Mouse (Mus musculus): ENCODE data around the gene Meis1. TPM values are rescaled to one million over a fixed set of nuclear protein-coding genes. Genes with fewer than 3 reads are reported as not detected.

Gene Meis1
- total RNA-seq, 2 experiments from 2014 or later = 3.5 to 8.0 TPM

DNA sequence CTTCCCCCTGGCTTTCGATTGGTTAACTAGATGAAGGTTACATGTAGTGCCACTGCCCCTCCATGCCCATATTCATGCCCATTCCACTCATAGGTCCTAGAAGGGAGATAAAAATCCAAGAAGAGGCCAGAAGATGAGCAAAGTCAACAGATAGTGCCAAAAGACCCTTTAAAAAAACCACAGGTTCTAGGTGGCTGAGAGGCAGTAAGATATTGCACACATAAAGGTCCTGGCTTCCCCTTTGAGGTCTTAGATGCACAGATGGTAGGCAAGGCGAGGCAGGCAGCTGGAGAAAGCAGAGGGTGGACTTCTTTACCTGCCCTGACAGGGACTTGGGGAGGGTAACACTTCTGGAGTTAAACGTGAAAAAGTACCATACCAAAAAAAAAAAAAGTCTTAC is 134.8 kb downstream of the Meis1 start:
- no peak for ATAC-seq (replicated peaks; ENCODE audit: low FRiP score, poor library complexity, severe bottlenecking)

DNA sequence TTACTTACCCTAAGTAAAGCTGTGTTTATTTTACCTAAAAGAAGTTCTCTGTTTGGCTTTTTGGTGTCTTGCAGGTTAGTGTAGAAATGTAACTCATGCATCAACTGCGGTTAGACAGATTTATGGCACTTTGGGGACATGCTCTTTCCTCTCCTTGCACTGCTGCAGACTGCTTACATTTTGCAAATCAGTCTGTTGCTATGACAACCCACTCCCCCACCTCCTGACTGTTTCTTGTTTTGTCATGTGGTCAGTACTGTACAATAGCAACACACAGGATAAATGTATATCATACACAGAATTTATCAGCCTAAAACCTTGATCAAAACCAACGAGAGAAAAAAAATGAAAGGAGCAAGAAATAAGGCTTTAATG is 135.3 kb downstream of the Meis1 start:
- ATAC-seq (replicated peaks; ENCODE audit: low FRiP score, poor library complexity, severe bottlenecking) = no peak

DNA sequence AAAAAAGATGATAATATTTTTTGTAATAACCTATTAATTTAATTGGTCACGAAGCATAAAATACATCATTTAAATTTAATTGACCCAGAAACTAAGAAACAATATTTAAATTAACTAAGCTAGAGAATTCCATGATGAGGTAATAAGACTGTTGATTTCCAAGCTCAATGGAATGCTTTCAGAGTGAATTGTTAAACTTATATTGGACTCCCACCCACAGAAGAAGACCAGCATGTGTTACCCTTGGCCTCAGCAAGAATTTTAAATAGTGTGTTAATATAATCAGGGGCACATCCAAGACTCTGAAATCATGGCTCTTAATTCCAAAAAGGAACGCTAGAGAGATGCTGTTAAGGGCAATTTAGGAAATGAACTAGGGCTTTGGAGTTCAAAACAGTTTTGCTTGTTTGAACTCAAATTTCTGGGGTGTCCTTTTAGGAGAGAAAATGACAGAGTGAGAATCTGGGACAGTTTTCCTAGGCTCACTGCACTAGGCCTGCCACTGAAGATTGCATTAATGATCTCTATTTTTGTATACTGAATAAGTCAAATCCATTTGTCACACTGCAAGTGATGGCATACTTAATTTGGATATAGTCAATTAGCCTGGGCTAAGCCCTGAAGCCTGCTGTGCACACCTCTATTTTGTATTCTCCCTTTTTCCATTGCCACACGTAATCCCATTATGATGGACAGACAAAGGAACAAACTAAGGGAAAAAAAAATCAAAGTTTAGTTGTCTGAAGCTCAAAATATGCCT is 135.9 kb downstream of the Meis1 start:
- no peak for ATAC-seq (replicated peaks; ENCODE audit: low FRiP score, poor library complexity, severe bottlenecking)

DNA sequence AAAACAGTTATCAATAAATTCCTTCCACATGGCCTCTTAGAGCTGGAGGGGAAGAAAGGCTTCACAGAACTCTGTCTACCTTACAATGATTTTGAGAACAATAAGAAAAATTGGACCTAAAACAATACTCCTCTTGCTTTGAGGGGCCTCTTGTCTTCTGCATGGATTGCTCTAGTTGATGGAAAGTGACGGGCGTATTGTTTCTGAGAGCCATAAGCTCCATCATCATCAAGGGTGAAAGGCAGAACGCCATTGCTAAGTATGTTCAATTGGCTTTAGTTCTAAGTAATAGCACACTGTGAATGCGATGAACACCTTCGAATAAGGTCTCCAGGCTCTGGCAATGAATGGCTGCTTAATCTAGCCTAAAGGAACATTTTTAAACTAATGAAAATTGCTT is 136.5 kb downstream of the Meis1 start:
- ATAC-seq (replicated peaks; ENCODE audit: low FRiP score, poor library complexity, severe bottlenecking) = no peak

DNA sequence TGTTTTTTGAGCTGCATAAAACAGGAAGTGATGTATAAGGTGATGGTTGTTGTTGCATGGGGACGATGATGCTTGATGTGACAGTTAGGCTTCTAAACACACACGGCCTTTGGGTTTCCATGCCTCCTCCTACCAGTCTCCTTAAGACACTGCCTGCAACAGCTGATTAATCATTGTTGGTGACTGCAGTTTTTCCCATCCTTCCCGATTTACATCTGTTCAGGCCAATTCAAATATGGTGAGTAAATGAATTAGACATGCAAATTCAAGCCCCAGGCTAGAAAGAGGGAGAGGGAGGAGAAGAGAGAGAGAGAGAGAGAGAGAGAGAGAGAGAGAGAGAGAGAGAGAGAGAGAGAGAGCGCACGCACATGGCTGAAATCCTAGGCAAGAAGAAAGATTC is 138.0 kb downstream of the Meis1 start:
- ATAC-seq (replicated peaks; ENCODE audit: low FRiP score, poor library complexity, severe bottlenecking) = no peak

DNA sequence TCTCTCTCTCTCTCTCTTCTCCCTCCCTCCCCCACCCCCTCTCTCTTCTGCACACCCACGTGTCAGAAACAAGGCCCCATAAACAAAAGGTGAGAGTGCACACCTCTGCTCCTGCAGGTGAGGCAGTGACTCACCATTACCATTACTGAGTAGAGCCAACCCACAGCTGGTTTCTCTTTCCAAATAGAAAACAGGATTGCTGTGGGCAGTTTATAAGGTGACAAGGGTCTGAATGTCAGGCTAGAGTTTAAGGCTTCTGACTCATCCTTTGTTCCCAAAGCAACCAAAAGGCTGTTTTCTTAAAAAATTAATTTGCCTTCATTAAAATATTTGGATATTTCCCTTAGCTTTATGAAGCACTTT is 139.3 kb downstream of the Meis1 start:
- ATAC-seq (replicated peaks; ENCODE audit: low FRiP score, poor library complexity, severe bottlenecking) = no peak

DNA sequence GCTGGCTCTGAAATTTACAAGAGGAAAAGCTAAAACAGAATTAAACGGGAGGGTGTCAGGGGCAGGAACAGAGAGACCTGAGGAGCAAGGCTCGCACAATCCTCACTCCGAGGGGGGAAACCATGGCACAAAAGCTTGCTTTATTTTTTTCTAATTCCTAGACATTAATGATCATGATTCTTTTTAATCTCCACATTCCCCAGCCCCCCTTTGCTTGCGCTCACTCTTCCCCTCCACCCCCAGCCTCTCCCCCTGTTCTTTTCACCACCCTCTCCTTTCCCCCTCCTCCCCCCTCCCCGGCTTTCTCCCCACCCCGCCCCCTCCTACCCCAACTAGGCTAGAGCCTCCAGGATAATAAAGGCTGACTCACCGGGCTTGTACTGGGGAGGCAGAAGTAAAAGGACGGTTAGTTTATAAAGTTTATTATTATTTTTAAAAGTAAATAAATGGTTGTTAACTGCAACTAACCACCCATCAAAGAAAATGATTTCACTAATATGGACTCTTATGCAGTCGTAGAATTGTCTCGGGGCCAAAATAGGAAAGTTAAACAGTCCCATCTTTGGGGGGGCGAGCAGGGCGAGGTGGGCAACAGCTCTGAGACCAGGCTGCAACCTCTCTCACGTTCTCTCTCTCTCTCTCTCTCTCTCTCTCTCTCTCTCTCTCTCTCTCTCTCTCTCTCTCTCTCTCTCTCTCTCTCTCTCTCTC is 139.9 kb downstream of the Meis1 start:
- ATAC-seq (replicated peaks; ENCODE audit: low FRiP score, poor library complexity, severe bottlenecking) = no peak

DNA sequence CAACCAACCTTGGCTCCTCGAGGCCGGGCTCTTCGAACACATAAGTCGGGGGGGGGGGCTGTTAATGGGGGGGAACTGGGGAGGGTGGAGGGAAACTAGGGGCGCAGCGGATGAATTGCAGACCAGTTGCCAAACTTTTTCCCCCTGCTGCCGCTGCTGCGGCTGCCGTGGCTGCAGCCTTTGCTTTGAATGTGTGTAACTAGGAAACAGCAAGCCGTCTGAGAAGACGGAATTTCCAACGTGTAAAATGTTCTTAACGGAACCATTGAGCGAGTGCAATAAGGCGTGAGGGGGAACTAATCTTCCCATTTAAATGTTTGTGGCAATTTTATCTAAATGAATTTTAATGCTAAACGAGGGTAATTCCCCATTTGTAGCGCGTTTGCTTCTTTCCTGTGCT is 140.8 kb downstream of the Meis1 start:
- ATAC-seq (replicated peaks; ENCODE audit: low FRiP score, poor library complexity, severe bottlenecking) = no peak

DNA sequence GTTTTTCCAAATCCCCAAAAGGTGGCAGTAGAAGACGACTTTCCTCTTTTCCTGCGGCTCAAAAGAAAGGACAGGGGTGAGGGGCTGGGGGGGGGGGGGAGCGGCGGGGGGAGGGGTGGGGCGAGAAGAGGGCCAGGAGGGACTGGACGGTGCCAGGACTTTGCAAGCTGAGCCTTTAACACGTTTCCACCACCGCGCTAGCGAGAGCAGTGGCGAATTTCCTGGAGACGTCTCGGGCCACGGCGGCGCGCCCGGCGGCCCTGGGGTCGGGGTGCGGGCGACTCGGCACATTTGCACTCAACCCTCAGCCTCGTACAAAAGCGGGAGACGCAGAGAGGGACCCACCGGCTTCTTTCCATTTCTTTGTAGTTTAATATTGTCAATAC is 141.2 kb downstream of the Meis1 start:
- ATAC-seq (replicated peaks; ENCODE audit: low FRiP score, poor library complexity, severe bottlenecking) = no peak

DNA sequence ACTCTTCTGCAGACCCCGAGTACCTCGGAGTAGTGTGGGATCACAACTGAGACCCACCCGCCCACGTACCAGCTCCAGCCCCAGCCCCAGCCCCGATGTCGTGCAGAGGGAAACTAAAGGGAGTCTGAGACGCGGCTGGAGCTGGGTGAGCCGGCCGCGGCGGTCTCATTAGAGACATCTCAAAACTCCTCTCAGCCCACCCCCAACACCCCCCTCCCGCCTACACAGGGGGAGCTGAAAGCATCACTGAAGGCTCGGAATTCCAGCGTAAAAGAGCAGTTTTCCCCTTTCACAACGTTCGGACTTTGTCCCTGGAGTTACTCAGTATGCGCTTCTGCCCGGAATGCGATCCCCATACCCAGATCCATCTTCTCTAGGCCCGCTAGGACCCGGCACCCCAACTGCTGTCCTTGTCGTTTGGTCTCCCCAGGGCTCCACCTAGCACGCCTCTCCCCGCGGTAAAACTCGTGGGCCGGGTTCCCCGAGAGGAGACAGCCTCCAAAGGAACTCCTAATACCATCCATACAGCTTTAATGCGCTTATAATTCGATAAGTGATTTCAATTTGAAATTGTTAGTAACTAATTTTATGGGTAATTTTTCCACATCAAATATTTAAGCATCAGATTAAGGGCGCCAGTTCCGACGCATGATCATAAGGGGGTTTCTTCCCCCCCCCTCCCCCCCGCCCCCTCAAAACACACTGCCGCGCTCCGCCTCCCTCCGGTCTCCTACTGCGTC is 141.7 kb downstream of the Meis1 start:
- ATAC-seq (replicated peaks; ENCODE audit: low FRiP score, poor library complexity, severe bottlenecking) = no peak

DNA sequence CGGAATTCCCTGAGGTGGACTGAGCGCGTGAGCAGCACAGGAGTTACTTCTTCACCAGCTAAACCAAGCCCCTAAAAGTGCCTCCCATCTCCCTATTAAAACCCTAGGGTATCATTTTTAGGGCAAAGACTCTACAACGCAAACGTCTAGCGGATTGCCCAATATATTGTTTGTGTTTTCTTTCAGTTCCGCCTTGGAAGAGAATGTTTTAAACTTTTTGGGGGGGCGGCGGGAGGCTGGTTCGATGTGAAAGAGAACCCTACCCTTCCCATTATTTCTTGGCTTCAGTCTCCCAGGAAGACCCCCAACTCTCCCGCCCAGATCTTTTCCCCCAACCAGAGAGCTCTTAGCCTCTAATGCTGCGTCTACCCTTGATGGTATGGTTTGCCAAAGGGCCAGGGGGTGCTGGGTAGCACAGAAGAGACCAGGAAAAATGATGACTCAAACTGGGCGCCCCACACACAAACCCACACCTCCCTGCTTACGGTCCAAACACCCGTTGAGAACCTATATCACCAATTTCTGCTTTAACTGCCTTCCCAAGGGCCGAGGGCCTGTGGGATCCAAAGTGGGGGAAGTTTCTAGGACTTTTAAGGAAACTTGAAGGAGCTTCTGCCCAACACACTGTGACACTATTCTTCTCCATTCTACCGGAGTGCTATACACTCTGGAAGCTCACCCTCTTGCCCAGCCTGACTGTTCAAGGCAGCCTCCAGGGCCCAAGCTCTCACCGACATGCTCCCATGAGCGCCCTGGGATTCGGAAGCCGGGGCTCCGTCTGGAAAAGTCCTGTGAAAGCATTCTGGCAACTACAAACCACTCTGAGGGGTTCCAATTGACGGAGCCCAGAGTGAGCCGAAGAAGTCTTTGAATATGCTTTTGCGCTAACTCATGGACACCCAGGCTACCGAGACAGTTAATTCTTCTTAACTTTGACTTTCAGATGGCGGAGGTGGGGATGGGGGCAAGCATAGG is 142.6 kb downstream of the Meis1 start:
- no peak for ATAC-seq (replicated peaks; ENCODE audit: low FRiP score, poor library complexity, severe bottlenecking)

DNA sequence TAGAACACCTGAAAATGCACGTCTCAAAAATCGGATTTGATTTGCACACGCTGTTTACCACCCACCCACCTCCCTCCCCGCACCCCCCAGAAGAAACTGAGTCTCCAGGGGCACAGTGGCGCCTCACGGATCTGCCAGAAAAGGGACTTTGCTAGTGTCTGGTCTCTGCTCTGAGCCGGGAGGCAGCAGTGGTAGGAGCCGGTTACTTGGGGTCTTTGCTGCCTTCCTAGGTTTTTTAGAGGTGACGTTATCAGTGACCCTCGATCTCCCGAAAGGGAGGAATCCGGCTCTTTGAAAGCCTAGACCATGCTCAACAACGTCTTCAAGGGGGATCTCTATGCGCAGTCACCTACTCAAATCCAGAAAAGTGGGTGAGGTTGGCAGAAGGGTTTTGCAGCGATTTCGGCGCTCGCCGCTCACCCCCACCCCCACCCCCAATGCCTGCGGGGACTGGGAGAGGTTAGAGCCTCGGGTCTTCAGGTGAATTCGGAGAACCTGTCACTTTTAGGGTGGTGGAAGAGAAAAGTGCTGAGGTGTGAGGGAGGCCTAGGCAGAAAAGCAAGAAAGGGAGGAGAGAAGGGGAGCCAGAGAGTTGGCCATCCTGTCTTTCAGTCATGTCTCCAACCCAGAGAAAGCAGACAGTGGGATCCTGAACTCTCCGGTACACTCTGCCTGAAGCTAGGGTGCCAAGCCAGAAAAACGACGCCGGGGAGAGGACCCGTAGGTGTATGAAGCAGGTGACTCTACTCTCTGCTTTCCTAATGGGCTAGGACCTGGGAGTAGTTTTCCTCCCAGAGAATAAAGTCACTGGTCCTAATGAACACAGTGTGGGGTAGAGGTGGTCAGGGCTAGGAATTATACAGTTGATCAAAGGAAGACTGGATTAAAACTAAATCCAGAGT is 143.5 kb downstream of the Meis1 start:
- no peak for ATAC-seq (replicated peaks; ENCODE audit: low FRiP score, poor library complexity, severe bottlenecking)

DNA sequence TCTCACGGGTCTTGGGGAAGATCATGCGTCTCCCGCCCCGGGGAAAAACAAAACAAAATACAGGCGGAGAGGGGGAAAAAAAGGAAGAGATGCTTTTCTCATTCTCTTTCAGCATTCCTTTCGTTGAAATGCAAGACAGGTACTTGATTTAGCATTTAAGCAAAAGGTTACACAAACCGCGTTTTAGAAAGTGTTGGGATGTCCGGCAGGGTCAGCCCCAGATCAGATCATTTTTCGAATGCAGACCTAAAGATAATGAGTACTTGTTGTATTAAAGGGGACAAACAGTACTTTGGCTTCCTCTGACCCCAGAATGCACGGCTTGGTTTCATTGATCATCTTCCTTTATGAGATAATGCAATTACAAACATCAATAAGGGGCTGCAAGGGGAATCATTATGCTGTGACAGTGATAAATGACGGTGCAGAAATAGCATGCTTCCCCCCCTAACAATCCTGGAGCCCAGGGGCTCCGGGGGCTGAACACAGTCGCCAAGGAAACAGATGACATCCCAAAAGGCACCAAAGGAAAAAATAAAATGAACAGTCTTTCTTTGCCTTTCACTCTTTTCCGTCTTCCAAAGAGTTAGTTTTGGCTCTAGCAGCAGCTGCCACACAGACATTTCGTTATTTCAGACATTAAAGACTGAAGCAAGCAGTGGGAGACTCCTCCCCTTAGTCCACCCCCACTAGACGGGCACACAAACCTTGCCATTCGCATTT is 144.3 kb downstream of the Meis1 start:
- no peak for ATAC-seq (replicated peaks; ENCODE audit: low FRiP score, poor library complexity, severe bottlenecking)

DNA sequence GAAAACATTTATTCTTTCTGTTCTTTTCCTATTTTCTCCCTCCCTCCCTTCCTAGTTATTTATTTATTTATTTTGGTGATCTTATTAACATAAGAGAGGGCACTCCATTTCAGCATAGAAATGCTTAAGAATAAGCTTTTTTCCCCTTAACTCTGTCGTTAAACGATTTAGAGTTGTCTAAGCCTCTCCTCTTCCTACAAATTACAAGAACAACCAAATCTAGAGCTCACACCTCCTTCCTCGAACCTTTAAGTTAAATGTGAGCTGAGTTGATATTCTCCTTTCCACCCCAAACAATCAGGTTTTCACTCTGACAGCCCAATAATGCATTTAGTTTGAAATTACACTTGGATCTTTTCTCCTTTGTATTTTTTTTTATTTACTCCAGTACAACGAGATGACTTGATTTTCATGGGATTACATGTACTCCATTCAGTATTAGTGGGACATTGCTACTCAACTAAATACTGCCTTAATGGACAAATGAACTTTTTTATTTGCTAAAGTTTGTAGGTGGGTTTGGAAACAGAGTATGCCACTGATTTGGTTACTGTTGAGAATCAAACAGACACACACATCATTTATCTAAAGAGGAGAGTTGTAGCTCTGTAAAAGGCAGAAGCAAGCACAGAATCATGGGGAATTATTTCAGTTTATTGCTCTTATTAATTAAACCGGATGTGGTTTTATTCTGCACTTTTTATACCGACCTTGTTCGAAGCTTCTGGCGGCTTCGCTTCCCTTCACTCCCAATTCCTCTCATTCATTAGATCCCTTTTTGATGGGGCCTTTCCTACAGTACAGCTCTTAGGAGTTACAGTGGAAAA is 145.1 kb downstream of the Meis1 start:
- ATAC-seq (replicated peaks; ENCODE audit: low FRiP score, poor library complexity, severe bottlenecking) = no peak

DNA sequence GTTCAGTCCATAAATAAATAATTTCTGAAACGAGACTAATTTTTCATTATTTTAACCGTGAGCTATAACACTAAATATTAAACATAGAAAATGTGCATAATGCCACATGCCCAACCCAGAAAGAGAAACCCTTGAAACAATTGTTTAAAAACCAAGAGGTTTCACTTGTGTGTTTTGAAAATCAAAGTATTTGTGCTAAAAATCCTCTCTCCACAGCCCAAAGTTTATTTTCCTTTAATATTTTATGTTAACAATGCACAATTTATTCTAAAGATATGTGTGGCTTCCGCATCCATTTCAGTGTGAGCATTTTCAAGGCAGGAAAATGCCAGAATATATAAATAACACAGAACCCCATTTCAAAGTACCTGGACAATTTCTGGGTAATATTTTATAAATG is 146.0 kb downstream of the Meis1 start:
- ATAC-seq (replicated peaks; ENCODE audit: low FRiP score, poor library complexity, severe bottlenecking) = no peak

DNA sequence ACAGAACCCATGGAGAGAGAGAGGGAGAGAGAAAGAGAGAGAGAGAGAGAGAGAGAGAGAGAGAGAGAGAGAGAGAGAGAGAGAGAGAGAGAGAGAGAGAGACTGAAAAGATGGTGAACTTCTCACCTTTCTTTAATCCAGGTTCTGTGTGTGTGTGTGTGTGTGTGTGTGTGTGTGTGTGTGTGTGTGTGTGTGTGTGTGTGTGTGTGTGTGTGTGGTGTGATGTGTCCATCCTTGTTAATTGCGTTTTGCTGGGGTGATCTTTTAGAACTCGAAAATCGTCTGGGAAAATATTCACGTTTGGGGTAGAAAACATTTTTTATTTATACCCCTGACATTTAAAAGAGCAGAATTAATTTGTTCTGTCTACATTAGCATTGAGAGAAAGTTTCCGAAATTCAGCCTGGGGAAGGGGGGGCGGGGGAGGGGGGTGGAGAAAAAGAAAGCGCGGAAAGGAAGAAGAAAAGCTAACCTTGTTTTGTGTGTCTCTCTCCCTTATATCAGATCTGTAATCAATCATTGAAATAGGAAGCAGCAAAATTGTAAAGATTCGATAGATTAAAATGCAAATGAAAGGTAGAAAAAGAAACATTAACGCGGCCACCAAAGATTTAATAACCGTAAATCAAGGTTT is 146.6 kb downstream of the Meis1 start:
- no peak for ATAC-seq (replicated peaks; ENCODE audit: low FRiP score, poor library complexity, severe bottlenecking)
